Mouse (Mus musculus) thymus, postnatal 36 days (tissue): ENCODE results near the gene 2310057N15Rik.
"Not testable (repeated sequence)": the region's sequence is repeated elsewhere in the genome, so short reads cannot be mapped to it uniquely, and the experiment has no call there.

Experiments used
- DNase-seq, 2 experiments: peaks; one replicate each; pipeline ENCODE4 v3.0.0; 2022; ENCODE audit warnings: mixed read lengths in 2 of 2

Gene 2310057N15Rik

DNA sequence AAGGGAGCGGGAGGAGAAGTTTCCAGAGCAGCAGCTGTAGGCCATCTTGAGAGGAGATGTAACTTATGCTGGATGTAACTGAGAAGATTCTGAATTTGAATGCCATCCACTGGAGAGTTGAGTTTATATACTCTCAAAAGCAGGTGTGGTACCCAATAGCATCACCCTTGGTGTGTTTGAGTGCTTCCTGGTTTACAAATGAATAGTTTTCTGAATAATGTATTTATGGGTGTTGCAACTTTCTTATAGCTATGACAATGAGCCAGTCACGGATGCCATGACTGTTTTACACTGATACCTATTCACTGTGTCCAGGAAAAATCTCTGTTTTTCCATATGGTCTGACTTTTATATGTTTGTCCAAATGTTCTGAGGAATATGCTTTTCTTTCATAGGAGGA, at the start of gene 2310057N15Rik:
Gene 2310057N15Rik, minus strand, starts transcription at position 101 of the 400 bp plus-strand sequence.
- DNase-seq = no peak

DNA sequence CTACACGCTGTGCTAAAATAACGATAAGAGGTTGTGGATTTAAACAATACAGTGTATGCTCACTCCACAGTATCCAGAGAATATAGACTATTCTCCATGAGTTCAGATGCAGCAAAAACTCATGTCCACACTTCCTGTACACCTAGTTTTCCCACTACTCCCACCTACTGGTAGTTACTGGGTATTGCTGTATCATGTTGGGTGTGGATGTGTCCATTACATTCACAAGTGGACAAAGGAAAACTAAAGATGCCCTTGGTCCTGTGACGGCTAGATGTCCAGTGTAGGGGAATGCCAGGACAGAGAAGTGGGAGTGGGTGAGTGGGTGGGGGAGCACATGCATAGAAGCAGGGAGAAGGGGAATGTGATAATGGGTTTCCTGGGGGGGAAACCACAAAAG, 49.7 kb upstream of the 2310057N15Rik start:
- no peak for DNase-seq

DNA sequence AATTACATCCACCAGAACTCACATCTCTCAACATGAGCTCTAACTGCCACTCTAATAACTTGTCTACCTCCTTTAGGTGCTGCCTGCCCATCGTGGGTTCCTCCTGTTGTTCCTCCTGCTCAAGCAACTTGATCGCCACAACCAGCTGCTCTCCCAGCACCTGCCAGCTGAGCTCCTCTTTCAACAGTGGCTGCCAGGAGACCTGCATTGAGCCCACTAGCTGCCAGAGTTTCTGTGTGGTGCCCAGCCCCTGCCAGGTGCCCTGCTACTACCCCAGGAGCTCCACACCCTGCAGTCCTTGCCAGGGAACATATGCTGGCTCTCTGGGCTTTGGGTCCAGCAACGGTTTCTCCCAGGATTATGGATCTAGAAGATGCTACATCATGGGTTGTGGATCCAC, 46.1 kb upstream of the 2310057N15Rik start, which contains the start of gene Krtap15:
Gene Krtap15, plus strand, starts transcription at position 150 of the 400 bp plus-strand sequence.
- DNase-seq = no peak

DNA sequence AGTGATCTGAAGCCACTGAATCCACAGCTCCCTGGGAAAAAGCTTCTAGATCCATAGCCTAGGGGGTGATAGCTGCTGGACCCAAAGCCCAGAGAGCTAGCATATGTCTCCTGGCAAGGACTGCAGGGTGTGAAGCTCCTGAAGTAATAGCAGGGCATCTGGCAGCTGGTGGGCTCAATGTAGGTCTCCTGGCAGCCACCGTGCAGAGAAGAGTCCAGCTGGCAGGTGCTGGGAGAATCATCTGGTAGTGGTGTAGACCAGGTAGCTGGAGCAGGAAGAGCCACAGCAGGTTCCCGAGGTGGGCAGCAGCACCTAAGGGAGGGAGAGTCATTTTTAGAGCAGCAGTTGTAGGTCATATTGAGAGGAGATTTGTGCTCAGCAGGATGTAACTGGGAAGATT, 37.8 kb upstream of the 2310057N15Rik start, which contains the start of gene Gm20741:
Gene Gm20741, minus strand, starts transcription at position 394 of the 400 bp plus-strand sequence.
- DNase-seq = no peak

DNA sequence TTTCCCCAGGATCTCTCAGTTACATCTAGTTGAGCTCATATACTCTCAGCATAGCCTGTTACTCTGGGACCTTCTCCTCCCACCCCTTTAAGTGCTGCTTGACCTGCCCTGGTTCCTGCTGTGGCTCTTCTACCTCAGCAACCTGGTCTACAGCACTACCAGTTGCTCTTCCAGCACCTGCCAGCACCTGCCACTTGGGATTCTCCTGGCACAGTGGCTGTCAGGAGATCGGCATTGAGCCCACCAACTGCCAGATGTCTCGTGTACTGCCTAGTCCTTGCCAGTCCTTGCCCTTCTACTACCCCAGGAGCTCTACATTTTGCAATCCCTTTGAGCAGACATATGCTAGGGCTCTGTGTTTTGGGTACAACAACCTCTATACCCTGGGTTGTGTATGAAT, 12.8 kb upstream of the 2310057N15Rik start:
- no peak for DNase-seq

DNA sequence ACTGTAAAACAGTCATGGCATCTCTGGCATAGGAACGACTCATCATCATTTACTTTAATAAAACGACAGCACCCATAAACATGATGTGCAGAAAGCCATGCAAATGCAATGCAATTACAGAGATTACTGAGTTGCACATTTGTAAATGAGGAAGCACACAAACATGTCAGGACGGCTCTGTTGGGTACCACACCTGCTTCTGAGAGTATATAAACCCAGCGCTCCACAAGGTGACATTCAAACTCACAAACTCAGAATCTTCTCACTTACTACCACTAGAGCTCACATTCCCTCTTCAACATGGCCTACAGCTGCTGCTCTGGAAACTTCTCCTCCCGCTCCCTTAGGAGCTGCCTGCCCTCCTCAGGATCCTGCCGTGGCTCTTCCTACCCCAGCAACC, 3.6 kb upstream of the 2310057N15Rik start, which contains the start of gene Gm5965:
Gene Gm5965, plus strand, starts transcription at position 301 of the 400 bp plus-strand sequence.
- no peak for DNase-seq

DNA sequence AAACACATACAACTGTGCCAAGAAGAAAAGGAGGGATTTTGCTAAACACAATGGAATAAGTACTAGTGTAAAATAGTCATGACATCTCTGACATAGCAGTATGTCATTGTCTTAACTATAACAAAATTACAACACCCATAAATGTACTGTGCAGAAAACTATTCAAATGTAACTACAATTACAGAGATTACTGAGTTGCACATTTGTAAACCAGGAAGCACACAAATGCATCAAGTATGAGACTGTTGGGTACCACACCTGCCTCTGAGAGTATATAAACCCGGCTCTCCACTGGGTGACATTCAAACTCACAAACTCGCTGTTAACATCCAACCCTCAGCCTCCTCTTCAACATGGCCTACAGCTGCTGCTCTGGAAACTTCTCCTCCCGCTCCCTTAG, 15.5 kb downstream of the 2310057N15Rik start, which contains the start of gene 2310034C09Rik:
Gene 2310034C09Rik, plus strand, starts transcription at position 301 of the 400 bp plus-strand sequence.
- not testable (repeated sequence) for DNase-seq

DNA sequence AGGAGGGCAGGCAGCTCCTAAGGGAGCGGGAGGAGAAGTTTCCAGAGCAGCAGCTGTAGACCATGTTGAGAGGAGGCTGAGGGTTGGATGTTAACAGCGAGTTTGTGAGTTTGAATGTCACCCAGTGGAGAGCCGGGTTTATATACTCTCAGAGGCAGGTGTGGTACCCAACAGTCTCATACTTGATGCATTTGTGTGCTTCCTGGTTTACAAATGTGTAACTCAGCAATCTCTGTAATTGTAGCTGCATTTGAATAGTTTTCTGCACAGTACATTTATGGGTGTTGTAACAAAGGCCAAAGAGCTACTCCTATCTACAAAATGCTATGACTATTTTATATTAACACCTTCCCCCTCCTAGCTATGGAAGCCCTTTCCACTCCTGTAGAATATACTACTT, 22.5 kb downstream of the 2310057N15Rik start, which contains the start of gene Krtap13:
Gene Krtap13, minus strand, starts transcription at position 101 of the 400 bp plus-strand sequence.
- not testable (repeated sequence) for DNase-seq

DNA sequence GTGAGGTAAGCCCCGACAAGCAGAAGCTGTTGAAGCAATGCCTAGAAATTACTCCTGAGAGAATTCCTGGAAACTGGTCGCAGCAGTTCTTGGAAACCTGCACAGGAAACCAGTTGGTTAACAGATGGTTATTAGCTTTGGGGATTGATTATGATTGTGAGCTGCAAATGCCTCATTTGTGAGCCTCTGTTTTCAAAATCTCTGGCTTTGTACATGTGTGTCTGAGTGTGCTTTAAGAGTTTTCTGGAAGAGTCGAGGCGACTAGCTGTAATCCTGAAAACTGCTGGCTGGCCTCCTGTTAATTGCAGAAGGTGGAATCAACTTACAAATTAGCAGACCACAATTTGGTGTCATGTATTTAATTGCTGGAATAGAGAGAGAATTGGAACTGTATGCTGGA, 26.1 kb downstream of the 2310057N15Rik start:
- DNase-seq = no peak

DNA sequence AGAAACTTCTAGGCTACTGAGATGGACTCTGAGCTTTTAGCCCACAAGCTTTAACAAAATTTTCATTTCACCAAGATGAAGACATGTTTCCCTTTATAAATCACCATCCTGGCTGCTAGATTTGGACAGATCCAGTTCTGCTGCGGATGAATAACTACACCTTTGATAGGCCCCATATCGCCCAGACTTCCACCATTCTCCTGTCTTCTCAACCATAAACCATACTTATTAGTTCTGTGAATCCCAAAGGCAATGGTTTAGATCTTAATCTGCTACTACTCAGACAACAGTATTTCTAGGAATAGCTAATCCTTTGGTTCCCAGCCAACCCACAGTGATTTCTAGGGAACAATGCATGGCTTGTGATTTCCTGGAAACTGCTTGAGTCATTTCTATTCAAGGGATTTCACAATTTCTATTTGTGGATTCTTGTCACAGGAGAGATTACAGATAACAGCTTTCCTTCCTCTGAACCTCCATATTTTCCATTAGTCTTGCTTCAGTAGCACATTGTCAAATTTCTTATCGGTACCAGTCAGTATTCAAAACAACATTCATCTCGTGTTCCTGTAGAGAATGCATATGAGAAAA, 29.2 kb downstream of the 2310057N15Rik start:
- no peak for DNase-seq

DNA sequence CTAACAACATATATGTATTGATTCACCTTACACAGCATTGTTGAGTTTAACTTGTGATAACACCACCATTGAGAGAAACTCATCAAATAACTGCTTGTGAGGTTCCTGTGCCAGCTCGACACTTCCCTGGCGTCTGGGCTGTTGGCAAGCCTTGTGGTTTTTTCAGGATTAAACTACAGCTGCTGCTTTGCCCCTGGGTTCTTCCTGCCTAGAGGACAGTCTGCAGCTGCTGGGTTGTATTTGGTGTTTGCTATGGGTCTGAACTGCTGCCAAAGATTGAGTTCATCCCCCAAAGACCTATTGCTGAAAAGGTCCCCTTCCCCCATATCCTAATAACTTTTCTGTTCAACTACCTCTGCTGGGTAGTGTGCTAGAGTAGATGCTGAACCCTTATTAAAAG, 38.6 kb downstream of the 2310057N15Rik start:
- no peak for DNase-seq

DNA sequence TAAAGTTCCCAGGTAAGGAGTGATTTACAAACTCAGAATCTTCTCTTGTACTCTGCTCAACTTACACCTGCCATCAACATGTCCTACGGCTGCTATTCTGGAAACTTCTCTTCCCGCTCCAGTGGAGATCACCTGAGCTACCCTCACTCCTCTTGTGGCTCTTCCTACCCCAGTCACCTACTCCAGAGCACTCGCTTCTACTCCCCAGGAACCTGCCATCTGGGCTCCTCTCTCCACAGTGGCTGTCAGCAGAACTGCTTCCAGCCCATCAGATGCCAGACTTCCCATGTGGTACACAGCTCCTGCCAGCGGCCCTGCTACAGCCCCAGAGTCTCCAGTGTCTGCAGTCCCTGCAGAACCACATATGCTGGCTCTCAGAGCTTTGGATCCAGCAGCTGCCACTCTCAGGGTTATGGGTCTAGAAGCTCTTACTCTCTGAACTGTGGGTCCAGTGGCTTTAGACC, 45.2 kb downstream of the 2310057N15Rik start, which contains the start of gene Krtap13-1:
Gene Krtap13-1, plus strand, starts transcription at position 51 of the 464 bp plus-strand sequence.
- DNase-seq = no peak
